ENCODE assay signal across 16 mouse cellular contexts in the genomic region with DNA sequence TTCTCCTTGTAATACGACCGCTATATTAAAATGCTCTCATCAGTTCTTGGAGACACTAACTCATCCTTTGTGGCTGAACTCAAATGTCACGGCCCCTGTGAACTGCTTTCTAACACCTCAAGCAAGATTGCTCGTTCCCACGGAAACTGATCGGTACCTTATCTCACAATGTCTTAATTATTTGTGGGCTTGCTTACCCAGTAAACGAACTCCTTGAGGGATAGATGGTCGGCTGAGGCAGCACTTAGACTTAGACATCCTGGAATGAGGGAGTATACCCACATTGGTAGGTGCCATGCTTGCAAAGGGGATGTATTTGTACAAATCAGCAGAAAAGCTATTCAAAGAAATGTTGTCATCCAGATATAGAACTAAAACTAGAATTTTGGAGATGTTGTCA.
"Had no signal": no experiment of that assay in that cellular context is flagged by ENCODE, and none has a peak within 500 bp of the region (broad histone marks: within the 10 kb centered on the region; RNA-seq: fewer than 3 reads in every experiment).

No protein-coding gene starts in this region.

- H3K9me3 ChIP-seq: kidney, embryonic 15.5 days; liver, embryonic 13.5 days; midbrain, embryonic 12.5 days; neural tube, embryonic 13.5 days; stomach, embryonic 15.5 days had no signal

- H3K9ac ChIP-seq: kidney, embryonic 15.5 days; liver, embryonic 13.5 days; midbrain, embryonic 12.5 days; neural tube, embryonic 13.5 days; stomach, embryonic 15.5 days had no signal

- H3K4me3 ChIP-seq: kidney, embryonic 15.5 days; liver, embryonic 13.5 days; midbrain, embryonic 12.5 days; myocyte; neural tube, embryonic 13.5 days; stomach, embryonic 15.5 days had no signal

- H3K36me3 ChIP-seq: kidney, embryonic 15.5 days; liver, embryonic 13.5 days; midbrain, embryonic 12.5 days; neural tube, embryonic 13.5 days; stomach, embryonic 15.5 days had no signal

- H3K27me3 ChIP-seq: kidney, embryonic 15.5 days; liver, embryonic 13.5 days; midbrain, embryonic 12.5 days; neural tube, embryonic 13.5 days; stomach, embryonic 15.5 days had no signal

- ATAC-seq: midbrain, embryonic 16.5 days had no signal

- H3K27ac ChIP-seq: kidney, embryonic 15.5 days; liver, embryonic 13.5 days; midbrain, embryonic 12.5 days; neural tube, embryonic 13.5 days; stomach, embryonic 15.5 days had no signal

- H3K4me1 ChIP-seq: midbrain, embryonic 12.5 days; stomach, embryonic 15.5 days had no signal

- DNase-seq: kidney, postnatal 10 days; kidney, postnatal 36 days; liver, embryonic 13.5 days; lung, adult 2 months; lung, postnatal 14 days; lung, postnatal 4 days; retina, postnatal 1 day; right cerebral cortex, postnatal 25 days; spleen, adult 18-20 months; thymus, postnatal 25 days had no signal

- H3K4me2 ChIP-seq: kidney, embryonic 15.5 days; liver, embryonic 13.5 days; midbrain, embryonic 12.5 days; neural tube, embryonic 13.5 days; stomach, embryonic 15.5 days had no signal
